Mouse (Mus musculus) neural tube, embryonic 12.5 days (tissue): ENCODE data around the gene Il4. TPM values are rescaled to one million over a fixed set of nuclear protein-coding genes. Genes with fewer than 3 reads are reported as not detected.
"Not testable (repeated sequence)": the region's sequence is repeated elsewhere in the genome, so short reads cannot be mapped to it uniquely, and the experiment has no call there.

Source experiments
- ATAC-seq: fragments of 200-750 bp; cut with Nextera tagmentation; 2 replicates; pipeline ENCODE4 v1.8.0; 2017; ENCODE audit warnings: low read depth, mild to moderate bottlenecking, moderate TSS enrichment, moderate library complexity; ENCODE audit not compliant: low FRiP score
- H3K27ac ChIP-seq: fragments of 300-500 bp; sonication (generic); 2 replicates; pipeline ENCODE4 v1.5.1; 2016
- H3K27me3 ChIP-seq: fragments of 300-500 bp; sonication (generic); replicated peaks from 2 replicates; pipeline ENCODE4 v1.6.1; 2016; ENCODE audit warnings: mild to moderate bottlenecking
- H3K36me3 ChIP-seq: fragments of 300-500 bp; sonication (generic); 2 replicates; pipeline ENCODE4 v1.6.1; 2016; ENCODE audit warnings: mild to moderate bottlenecking
- H3K4me1 ChIP-seq: fragments of 300-500 bp; sonication (generic); 2 replicates; pipeline ENCODE4 v1.6.1; 2016
- H3K4me2 ChIP-seq: fragments of 300-500 bp; sonication (generic); replicated peaks from 2 replicates; pipeline ENCODE4 v1.6.1; 2016; ENCODE audit warnings: mild to moderate bottlenecking
- H3K4me3 ChIP-seq: fragments of 300-500 bp; sonication (generic); 2 replicates; pipeline ENCODE4 v1.5.1; 2016
- H3K9ac ChIP-seq: fragments of 300-500 bp; sonication (generic); 2 replicates; pipeline ENCODE4 v1.6.1; 2016; ENCODE audit warnings: mild to moderate bottlenecking
- H3K9me3 ChIP-seq: fragments of 300-500 bp; sonication (generic); 2 replicates; pipeline ENCODE4 v1.6.1; 2016; ENCODE audit warnings: mild to moderate bottlenecking
- WGBS: fragments of 180-500 bp; shearing (Covaris S2); methylation state at CpG from one replicate; pipeline ENCODE4 v1.1.7; 2016; 5-methylcytosine and 5-hydroxymethylcytosine counted together
- polyA plus RNA-seq: library from polyadenylated mRNA; unstranded; fragments of >200 nt; fragmentation: Nextera tagmentation; extraction: Ambion mirVana; gene quantifications from 2 replicates; pipeline ENCODE4 v1.2.1, GENCODE M21; 2016

Il4 gene
- polyA plus RNA-seq, 1 experiment from 2014 or later = 3.4 TPM

DNA sequence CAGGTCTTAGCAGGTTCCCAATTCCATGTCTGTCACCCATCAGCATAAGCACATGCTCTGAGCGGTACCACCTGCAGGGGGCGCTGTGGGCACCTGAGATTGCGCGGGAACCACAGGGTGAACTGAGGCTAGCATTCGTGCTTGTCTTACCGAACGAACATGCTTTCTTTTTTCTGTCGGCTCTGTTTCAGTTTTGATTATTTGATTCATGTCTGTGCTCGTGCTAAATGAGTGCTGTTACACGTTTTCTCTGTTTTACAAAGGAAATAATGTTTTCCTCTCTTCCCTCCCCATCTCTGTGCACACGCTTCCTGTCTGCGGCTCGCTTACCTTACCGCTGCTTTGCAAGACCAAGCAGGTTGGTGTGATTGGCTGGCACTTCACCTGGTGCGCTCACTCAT is 28.1 kb downstream of the Il4 start:
- Histone ChIP-seq H3K4me3 (no peak overlapping the region), H3K36me3 (peaks cover 78% of the 10 kb centered on the region), H3K27me3 (no peaks in the 10 kb centered on the region), H3K4me2 (no peak overlapping the region), H3K9me3 (no peaks in the 10 kb centered on the region), H3K4me1 (no peaks in the 10 kb centered on the region), H3K27ac (no peak overlapping the region), H3K9ac (no peak overlapping the region)
- ATAC-seq = no peak
- WGBS = 45% methylated on average over 15 of the region's 15 CpGs

DNA sequence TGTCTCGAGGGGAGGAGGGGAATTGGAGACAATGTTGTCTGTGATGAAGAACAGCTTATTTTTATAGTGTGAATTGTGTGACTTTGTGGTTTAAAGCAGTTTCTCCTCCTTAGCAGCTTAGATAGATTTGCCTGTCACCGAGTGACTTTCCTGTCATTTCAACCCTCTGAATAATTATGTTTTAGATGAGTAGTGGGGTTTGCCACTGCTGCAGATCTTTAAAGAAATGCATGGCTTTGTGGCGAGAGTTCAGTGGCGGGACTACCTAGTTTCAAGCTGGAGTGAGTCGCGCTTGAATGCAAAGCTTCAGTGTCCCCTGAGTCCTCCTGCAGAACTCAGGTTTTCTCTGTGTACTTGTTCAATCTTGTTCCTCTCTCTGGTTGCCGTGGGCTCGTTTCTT is 30.2 kb downstream of the Il4 start:
- WGBS = 84% methylated on average over 8 of the region's 8 CpGs
- Histone ChIP-seq H3K9me3 (no peaks in the 10 kb centered on the region), H3K27me3 (no peaks in the 10 kb centered on the region), H3K4me2 (no peak overlapping the region), H3K4me1 (no peaks in the 10 kb centered on the region), H3K4me3 (no peak overlapping the region), H3K27ac (no peak overlapping the region), H3K9ac (no peak overlapping the region), H3K36me3 (peaks cover 75% of the 10 kb centered on the region)
- ATAC-seq = no peak

DNA sequence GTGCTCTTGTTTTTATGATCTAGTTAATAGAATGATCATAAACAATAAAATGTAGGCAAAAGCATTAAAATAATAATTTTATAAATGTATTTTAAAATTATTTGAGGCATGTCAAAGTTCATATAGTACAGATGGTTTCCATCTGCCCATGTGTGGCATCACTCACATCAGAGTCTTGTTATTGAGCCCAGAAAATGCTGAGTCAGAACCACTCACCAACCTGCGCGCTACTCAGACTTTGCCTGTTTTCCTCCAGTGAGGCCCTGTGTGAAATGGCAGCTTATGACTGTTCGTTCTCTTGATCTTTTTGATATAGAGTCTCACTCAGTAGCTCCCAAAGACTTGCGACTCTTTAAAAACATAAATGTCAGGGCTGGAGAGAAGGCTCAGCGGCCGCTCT is 33.0 kb downstream of the Il4 start:
- H3K4me2 ChIP-seq = no peak overlapping the region
- no peak overlapping the region for H3K4me3 ChIP-seq
- no peak overlapping the region for H3K9ac ChIP-seq
- H3K4me1 ChIP-seq = no peaks in the 10 kb centered on the region
- H3K27ac ChIP-seq = no peak overlapping the region
- peaks cover 62% of the 10 kb centered on the region for H3K36me3 ChIP-seq
- ATAC-seq = no peak
- no peaks in the 10 kb centered on the region for H3K27me3 ChIP-seq
- WGBS = 96% methylated on average over 6 of the region's 6 CpGs
- H3K9me3 ChIP-seq = no peaks in the 10 kb centered on the region

DNA sequence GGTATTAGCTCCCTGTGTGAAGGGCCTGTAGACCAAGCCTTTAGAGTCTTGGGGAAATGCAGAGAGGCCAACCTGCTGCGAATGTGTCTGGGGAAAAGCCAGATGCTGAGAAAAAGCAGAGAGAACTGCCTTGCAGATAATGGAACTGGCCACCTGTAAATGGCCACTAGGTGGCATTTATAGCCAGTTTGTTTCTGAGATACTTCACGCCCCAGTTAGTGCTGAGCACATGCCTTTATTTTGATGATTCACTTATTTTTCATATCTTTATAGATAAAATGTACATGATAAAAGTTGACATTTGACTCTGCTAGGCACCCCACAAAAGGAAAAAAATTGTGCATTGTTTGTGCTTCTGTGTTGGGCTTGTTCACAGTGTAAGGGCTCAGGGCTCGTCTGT is 33.6 kb downstream of the Il4 start:
- no peak for ATAC-seq
- Histone ChIP-seq H3K9ac (no peak overlapping the region), H3K4me2 (no peak overlapping the region), H3K36me3 (peaks cover 67% of the 10 kb centered on the region), H3K27ac (no peak overlapping the region), H3K27me3 (no peaks in the 10 kb centered on the region), H3K4me3 (no peak overlapping the region), H3K9me3 (no peaks in the 10 kb centered on the region), H3K4me1 (no peaks in the 10 kb centered on the region)
- WGBS = 76% methylated on average over 3 of the region's 3 CpGs

DNA sequence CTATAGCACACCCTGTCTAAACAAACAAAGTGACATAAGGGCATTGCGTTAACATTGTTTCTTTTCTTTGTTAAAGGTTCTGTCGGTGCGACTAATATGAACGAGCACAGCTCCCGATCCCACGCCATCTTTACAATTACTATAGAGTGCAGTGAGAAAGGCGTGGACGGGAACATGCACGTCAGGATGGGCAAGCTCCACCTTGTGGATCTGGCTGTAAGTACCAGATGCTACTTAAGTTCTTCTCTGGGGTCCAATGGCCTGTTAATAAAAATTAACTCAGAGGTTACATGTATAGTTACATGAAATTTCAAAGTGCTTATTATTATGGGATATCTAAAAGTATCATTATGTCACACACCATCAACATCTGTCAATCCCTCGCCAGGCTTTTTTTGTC is 35.3 kb downstream of the Il4 start:
- Histone ChIP-seq H3K9me3 (no peaks in the 10 kb centered on the region), H3K9ac (no peak overlapping the region), H3K27me3 (no peaks in the 10 kb centered on the region), H3K4me3 (no peak overlapping the region), H3K36me3 (peaks cover 65% of the 10 kb centered on the region), H3K4me2 (no peak overlapping the region), H3K4me1 (no peaks in the 10 kb centered on the region), H3K27ac (no peak overlapping the region)
- ATAC-seq = no peak
- WGBS = 75% methylated on average over 10 of the region's 10 CpGs

DNA sequence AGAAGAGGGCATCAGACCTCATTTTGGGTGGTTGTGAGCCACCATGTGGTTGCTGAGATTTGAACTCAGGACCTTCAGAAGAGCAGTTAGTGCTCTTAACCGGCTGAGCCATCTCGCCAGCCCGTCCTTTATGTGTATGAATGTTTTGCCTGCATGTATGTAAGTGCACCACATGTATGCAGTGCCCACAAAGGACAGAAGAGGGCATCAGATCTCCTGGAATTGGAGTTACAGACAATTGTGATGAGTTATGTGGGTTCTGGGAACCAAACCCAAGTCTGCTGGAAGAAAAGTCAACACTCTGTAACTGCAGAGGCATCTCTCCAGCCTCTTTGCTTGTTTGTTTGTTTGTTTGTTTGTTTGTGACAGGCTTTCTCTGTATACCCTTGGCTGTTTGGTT is 37.9 kb downstream of the Il4 start:
- no peaks in the 10 kb centered on the region for H3K4me1 ChIP-seq
- WGBS = 98% methylated on average over 3 of the region's 3 CpGs
- no peak overlapping the region for H3K4me3 ChIP-seq
- ATAC-seq = no peak
- no peak overlapping the region for H3K27ac ChIP-seq
- H3K9me3 ChIP-seq = no peaks in the 10 kb centered on the region
- peaks cover 49% of the 10 kb centered on the region for H3K36me3 ChIP-seq
- H3K4me2 ChIP-seq = no peak overlapping the region
- no peaks in the 10 kb centered on the region for H3K27me3 ChIP-seq
- H3K9ac ChIP-seq = no peak overlapping the region

DNA sequence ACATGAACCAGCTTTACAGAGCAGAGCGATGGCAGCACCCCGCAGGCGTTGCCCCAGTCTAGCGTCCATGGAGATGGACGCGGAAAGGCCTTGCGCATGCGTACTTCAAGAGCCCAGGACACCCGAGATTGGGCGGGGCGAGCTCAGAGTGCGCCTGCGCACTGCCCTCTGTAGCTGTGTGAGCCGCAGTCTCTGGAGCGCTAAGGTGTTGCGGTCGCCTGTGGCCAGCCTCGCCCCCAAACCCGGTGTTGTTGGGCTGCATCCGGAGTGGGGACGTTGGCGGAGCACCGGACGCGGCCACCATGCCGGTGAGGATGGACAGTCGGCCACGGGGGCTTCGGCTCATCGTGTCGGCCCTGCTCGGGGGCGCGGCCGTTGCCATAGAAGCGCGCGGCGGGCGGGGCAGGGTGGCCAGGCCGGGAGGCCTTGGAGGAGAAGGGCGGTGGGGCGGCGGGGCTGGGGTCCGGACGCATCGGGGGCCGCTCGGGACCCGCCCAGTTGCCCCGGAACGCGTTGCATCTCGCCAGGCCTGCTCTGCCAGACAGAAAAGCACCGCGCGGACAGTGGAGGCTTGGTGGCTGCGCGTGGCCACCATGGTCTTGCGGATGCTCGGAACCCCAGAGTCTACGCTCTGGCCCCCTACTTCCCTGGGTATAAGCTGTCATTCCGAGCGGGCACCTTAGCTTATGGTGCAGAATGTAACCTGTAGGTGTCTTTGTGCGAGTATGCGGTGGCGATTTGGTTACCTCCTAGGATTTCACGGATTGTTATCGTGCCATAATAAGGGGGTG is 51.0 kb downstream of the Il4 start, which contains the start of gene Kif3a:
Kif3a (plus strand) TSS at position 156 of the 791 bp plus-strand sequence.
- H3K9me3 ChIP-seq = no peaks in the 10 kb centered on the region
- no peaks in the 10 kb centered on the region for H3K27me3 ChIP-seq
- WGBS = under 1% methylated on average over 68 of the region's 69 CpGs
- peak; percentile 96 for ATAC-seq
- H3K27ac ChIP-seq = peak within 1 kb of the TSS; percentile 42; the same call in 1 of the 2 replicates
- H3K4me3 ChIP-seq = peak within 1 kb of the TSS; percentile 95
- peak within 1 kb of the TSS; percentile 89 for H3K9ac ChIP-seq
- H3K36me3 ChIP-seq = peaks cover 10% of the 10 kb centered on the region; the same call in 1 of the 2 replicates
- H3K4me1 ChIP-seq = peaks cover 17% of the 10 kb centered on the region
- peak within 1 kb of the TSS; percentile 67 for H3K4me2 ChIP-seq

DNA sequence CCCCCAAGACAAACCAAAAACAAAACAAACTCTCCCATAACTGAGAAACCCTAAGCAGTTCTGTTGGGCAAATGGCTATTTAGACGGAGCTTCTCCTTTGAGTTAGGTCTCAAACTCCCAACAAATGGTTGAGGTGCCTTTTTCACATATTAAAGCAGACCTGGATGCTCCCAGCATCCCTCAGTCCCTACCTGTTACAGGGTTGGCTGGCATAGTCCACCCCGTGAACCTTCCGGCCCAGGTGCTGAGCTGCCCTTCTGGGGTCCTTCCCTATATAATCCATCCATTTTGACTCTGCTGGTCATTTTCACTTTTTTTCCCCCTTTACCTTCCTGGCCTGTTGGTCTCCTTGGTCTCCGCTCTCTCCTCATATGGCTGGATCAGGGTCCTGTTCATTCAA is 51.8 kb downstream of the Il4 start:
- Histone ChIP-seq H3K9ac (peak overlapping the region; percentile 89; the same call in 1 of the 2 replicates), H3K36me3 (peaks cover 10% of the 10 kb centered on the region; the same call in 1 of the 2 replicates), H3K9me3 (no peaks in the 10 kb centered on the region), H3K4me2 (peak overlapping the region; percentile 67), H3K27me3 (no peaks in the 10 kb centered on the region), H3K27ac (no peak overlapping the region), H3K4me3 (peak overlapping the region; percentile 95), H3K4me1 (peaks cover 17% of the 10 kb centered on the region)
- no peak for ATAC-seq
- 90% methylated on average over 4 of the region's 4 CpGs for WGBS

DNA sequence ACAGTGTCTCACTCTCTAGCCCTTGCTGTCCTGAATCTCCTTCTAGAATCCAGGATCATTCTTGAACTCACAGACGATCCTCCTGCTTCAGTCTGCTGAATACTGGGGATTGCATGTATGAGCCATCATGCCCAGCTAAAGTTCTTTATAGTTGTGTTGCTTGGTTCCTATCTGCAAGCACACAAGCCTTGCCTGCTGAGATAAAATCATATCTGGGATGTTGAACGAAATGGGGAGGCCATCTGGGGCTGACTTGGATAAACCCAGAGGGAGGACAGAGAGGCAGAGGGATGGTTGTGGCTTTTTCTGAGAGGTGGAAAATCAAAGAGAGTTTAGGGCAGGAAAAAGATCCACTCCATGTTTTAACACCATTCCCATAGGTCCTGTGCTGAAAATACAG is 56.5 kb downstream of the Il4 start:
- H3K4me2 ChIP-seq = no peak overlapping the region
- no peak overlapping the region for H3K27ac ChIP-seq
- H3K4me1 ChIP-seq = 0 out of 2 replicates have a peak, but pooled peaks cover 3% of the 10 kb centered on the region
- no peak overlapping the region for H3K4me3 ChIP-seq
- no peak overlapping the region for H3K9ac ChIP-seq
- WGBS = 87% methylated on average over 2 of the region's 2 CpGs
- no peaks in the 10 kb centered on the region for H3K27me3 ChIP-seq
- H3K9me3 ChIP-seq = no peaks in the 10 kb centered on the region
- no peak for ATAC-seq
- no peaks in the 10 kb centered on the region for H3K36me3 ChIP-seq

DNA sequence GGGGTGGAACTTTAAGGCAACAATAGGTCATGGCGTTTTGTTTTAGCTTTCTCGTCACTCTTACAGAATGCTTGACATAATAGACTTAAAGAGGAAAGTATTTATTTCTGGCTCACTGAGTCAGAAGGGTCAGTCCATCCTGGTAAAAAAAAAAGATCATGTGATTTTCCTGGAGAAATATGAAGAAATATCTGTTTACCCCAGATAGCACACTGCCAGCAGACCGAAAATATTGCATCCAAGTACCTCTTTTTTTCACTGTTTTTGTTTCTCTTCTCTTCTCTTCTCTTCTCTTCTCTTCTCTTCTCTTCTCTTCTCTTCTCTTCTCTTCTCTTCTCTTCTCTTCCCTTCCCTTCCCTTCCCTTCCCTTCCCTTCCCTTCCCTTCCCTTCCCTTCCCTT is 58.5 kb downstream of the Il4 start:
- WGBS = 86% methylated on average over 1 of the region's 3 CpGs
- not testable (repeated sequence) for H3K4me1 ChIP-seq, H3K36me3 ChIP-seq, H3K9ac ChIP-seq, H3K4me3 ChIP-seq, H3K4me2 ChIP-seq, H3K27me3 ChIP-seq, H3K9me3 ChIP-seq, ATAC-seq, H3K27ac ChIP-seq

DNA sequence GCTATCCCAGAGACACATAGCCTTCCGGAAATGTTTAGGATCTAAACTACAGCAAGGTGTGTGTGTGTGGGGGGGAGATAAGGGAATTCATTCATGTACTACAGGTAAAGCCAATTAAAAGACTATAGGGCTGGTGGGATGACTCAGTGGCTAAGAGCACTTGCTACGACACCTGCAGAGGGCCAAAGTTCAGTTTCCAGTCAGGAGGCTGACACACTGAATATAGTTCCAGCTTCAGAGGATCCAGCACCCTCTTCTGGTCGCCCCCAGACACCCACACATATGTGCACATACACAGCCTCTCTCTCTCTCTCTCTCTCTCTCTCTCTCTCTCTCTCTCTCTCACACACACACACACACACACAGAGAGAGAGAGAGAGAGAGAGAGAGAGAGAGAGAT is 60.5 kb downstream of the Il4 start:
- H3K9me3 ChIP-seq, H3K4me2 ChIP-seq, H3K27me3 ChIP-seq, H3K36me3 ChIP-seq, H3K4me1 ChIP-seq, H3K27ac ChIP-seq, H3K9ac ChIP-seq, ATAC-seq, H3K4me3 ChIP-seq: not testable (repeated sequence)
- 94% methylated on average over 1 of the region's 3 CpGs for WGBS

DNA sequence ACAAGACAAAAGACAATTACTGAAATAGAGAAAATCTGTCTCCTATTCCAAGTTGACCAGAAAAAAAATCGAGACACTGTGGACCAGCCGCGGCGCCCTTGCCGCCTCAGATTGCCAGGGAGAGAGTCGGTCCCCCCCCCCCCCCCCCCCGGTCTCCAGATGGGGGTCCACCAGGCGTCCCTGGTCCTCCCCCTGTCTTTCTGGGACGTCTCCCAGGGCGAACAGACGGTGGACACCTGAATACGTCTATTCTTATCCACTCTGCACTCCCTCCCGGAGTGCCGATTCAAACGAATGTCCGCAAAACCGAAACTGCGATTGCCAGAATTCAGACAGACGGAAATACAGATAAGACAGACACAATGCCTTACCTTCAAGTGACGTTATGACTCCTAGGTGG is 61.9 kb downstream of the Il4 start:
- not testable (repeated sequence) for H3K4me2 ChIP-seq, H3K4me3 ChIP-seq, H3K27me3 ChIP-seq, H3K4me1 ChIP-seq, H3K27ac ChIP-seq, H3K9ac ChIP-seq, H3K36me3 ChIP-seq, ATAC-seq, H3K9me3 ChIP-seq
- 96% methylated on average over 5 of the region's 20 CpGs for WGBS
